Mouse (Mus musculus) c-Kit-positive CD71-positive TER-119-negative erythroid progenitor cells, embryonic 14.5 days (primary cell): ENCODE data around the gene Rpl36al.

Experiments used
- DNase-seq: peaks from one replicate; pipeline ENCODE4 v3.0.0-alpha.2; 2013; ENCODE audit warnings: low read depth

Gene Rpl36al

DNA sequence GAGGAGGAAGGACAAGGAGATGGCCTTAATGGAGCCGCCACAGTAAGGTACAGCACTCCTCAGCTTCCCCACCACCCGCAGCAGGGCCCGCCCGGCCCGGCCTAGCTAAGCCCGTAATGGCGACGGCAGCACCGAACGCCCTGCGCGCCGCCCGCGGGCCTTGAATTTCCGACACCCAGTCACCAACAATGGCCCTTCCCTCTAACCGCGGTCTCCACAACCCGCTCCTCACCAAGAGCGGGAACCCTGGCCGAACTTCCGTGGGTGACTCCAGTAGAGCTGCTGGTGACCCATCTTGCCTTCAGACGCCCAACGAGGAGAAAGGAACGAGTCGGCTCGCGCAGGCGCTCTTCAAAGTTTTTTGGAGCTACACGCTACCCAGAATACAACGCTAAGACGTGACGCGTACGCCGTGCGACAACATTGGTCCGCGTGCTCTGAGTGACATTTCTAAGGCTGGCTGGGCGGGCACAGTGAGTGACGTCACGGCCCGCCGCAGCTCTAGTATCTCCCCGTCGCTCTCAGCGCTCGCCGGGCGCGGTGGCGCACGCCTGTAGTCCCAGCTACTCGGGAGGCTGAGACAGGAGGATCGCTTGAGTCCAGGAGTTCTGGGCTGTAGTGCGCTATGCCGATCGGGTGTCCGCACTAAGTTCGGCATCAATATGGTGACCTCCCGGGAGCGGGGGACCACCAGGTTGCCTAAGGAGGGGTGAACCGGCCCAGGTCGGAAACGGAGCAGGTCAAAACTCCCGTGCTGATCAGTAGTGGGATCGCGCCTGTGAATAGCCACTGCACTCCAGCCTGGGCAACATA is 24.9 kb downstream of the Rpl36al start, which contains the start of gene Rps29:
Rps29 (minus strand) TSS at position 422 of the 813 bp plus-strand sequence.
- DNase-seq = peak; percentile 99

- DNase-seq = no peak
Observed at GRCm38 (mm10) chr12:69158366-69158764, 25.5 kb downstream of the Rpl36al start.

DNA sequence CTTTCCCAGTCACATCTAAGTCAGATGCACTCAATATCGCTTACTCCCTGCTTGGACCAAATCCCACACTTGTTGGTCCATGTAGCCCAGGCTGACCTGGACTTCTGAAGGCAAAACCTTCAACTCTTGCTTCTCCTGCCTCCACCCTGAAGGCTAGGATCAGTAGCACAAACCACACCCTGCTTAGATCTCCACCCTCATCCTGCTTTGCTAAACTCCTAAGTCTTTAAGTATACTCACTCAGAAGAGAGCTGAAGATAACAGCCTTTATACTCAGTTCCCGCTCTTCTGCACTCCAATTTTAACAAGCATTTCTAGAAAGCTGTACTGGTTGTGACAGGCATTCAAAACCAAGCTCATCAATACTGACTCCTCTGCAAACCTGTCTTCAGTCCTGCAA is 26.8 kb downstream of the Rpl36al start:
- peak; percentile 55 for DNase-seq

- DNase-seq = no peak
Observed at GRCm38 (mm10) chr12:69156436-69156835, 27.4 kb downstream of the Rpl36al start.

- no peak for DNase-seq
Observed at GRCm38 (mm10) chr12:69155923-69156322, 28.0 kb downstream of the Rpl36al start.

- no peak for DNase-seq
Observed at GRCm38 (mm10) chr12:69150049-69150448, 33.8 kb downstream of the Rpl36al start.

DNA sequence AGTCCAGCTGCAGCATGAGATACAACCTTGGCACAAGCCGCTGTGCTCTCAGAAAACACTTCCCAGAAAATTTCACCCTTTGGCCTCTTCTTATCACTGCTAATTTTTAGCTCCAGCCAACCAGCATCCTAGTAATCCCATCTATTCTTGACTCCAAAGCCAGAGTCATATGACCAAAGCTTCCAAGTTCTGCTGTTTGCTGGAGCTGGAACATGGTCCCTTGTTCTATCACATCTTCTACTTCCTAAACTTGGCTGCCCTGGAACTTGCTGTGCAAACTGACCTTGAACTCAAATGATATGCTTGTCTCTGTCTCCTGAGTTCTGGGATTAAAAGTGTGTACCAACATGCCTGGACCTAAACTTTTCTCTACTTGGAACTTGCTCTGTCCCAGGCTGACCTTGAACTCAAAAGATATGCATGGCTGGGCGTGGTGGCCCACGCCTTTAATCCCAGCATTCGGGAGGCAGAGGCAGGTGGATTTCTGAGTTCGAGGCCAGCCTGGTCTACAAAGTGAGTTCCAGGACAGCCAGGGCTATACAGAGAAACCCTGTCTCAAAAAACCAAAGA is 36.6 kb downstream of the Rpl36al start:
- DNase-seq = no peak

DNA sequence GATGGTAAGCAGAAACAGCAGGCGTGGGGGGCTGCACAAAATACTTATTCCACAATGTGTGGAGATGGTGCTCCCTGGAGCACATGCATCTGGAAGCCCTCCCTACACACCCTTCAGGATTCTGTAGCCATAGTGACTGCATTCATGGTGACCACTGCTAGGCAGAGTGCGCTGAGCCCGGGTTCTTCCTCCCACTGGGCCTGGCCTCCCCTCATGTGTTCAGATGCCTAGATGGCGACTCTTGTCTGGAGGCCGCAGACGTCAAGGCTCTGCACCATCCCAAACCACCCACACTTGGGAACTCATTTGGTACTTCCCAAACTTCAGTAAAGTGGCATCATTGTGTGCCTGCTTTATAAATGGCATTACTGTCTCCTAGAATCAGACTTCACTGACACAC is 40.4 kb downstream of the Rpl36al start:
- DNase-seq = no peak

- DNase-seq = no peak
Observed at GRCm38 (mm10) chr12:69139841-69140240, 44.0 kb downstream of the Rpl36al start.

DNA sequence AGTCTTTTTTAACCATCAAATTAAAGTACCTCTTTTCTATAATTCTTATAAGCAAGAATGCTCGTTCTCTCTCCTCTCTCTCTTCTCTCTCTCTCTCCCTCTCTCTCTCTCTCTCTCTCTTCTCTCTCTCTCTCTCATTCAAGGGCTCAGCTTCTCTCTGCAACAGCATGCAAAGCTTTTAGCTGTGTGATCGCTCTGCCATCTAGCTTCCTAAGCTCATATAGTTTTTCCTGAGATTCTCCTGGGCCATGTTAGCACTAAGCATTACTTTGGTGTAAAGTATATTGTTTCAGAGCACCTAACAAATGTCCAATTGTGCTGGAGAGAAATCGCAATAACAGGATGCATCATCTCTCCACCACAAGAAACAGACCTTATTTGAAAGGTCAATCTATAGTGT is 44.7 kb downstream of the Rpl36al start:
- DNase-seq = no peak
